Mouse (Mus musculus) splenic B cell, adult 2 months (primary cell): ENCODE results near the gene Ascc1.
"Not testable (repeated sequence)": the region's sequence is repeated elsewhere in the genome, so short reads cannot be mapped to it uniquely, and the experiment has no call there.

Source experiments
- DNase-seq: peaks from one replicate; pipeline ENCODE4 v3.0.0-alpha.2; 2011; ENCODE audit warnings: low read depth, low spot score
- H3K27me3 ChIP-seq: 2 replicates; pipeline ENCODE4 v1.6.1; 2012; ENCODE audit warnings: mild to moderate bottlenecking, low read length, moderate library complexity, mixed read lengths; ENCODE audit not compliant: control insufficient read depth, poor library complexity, insufficient read depth, severe bottlenecking
- H3K36me3 ChIP-seq: 2 replicates; pipeline ENCODE4 v1.6.1; 2012; ENCODE audit warnings: mild to moderate bottlenecking, low read length, moderate library complexity, mixed read lengths; ENCODE audit not compliant: control insufficient read depth, poor library complexity, insufficient read depth, severe bottlenecking

The Ascc1 gene

GRCm38 (mm10) chr10:59982379-59982873 lies 20.2 kb upstream of the Ascc1 start:
- DNase-seq, result no peak
- H3K27me3 ChIP-seq, result no peaks in the 10 kb centered on the region
- peaks cover 2% of the 10 kb centered on the region; the same call in 1 of the 2 replicates for H3K36me3 ChIP-seq

GRCm38 (mm10) chr10:59988036-59988435 lies 14.6 kb upstream of the Ascc1 start:
- Histone ChIP-seq H3K36me3 (peaks cover 9% of the 10 kb centered on the region; the same call in 1 of the 2 replicates), H3K27me3 (no peaks in the 10 kb centered on the region)
- no peak for DNase-seq

- peaks cover 11% of the 10 kb centered on the region; the same call in 1 of the 2 replicates for H3K36me3 ChIP-seq
- DNase-seq, result no peak
- H3K27me3 ChIP-seq, result no peaks in the 10 kb centered on the region
Observed at GRCm38 (mm10) chr10:59990393-59990792, 12.2 kb upstream of the Ascc1 start.

GRCm38 (mm10) chr10:59991262-59991880 lies 11.2 kb upstream of the Ascc1 start:
- no peak for DNase-seq
- H3K36me3 ChIP-seq, result peaks cover 11% of the 10 kb centered on the region; the same call in 1 of the 2 replicates
- H3K27me3 ChIP-seq, result no peaks in the 10 kb centered on the region

GRCm38 (mm10) chr10:59992024-59992423 lies 10.6 kb upstream of the Ascc1 start:
- H3K36me3 ChIP-seq, result peaks cover 9% of the 10 kb centered on the region
- H3K27me3 ChIP-seq, result no peaks in the 10 kb centered on the region
- no peak for DNase-seq

- H3K36me3 ChIP-seq, DNase-seq, H3K27me3 ChIP-seq: not testable (repeated sequence)
Observed at GRCm38 (mm10) chr10:59993813-59994212, 8.8 kb upstream of the Ascc1 start.

GRCm38 (mm10) chr10:59995889-59996288 lies 6.7 kb upstream of the Ascc1 start:
- Histone ChIP-seq H3K36me3 (peaks cover 8% of the 10 kb centered on the region), H3K27me3 (no peaks in the 10 kb centered on the region)
- no peak for DNase-seq

- peak; percentile 81 for DNase-seq
- Histone ChIP-seq H3K27me3 (no peaks in the 10 kb centered on the region), H3K36me3 (peaks cover 9% of the 10 kb centered on the region)
Observed at GRCm38 (mm10) chr10:59997591-59997990, 5.0 kb upstream of the Ascc1 start.

- Histone ChIP-seq H3K27me3 (no peaks in the 10 kb centered on the region), H3K36me3 (peaks cover 9% of the 10 kb centered on the region)
- no peak for DNase-seq
Observed at GRCm38 (mm10) chr10:59999057-59999456, 3.5 kb upstream of the Ascc1 start.

GRCm38 (mm10) chr10:60001663-60002062 lies 942 bp upstream of the Ascc1 start:
- DNase-seq, H3K36me3 ChIP-seq, H3K27me3 ChIP-seq: not testable (repeated sequence)

- no peaks in the 10 kb centered on the region for H3K27me3 ChIP-seq
- DNase-seq, result no peak
- peaks cover 6% of the 10 kb centered on the region for H3K36me3 ChIP-seq
Observed at GRCm38 (mm10) chr10:60002203-60002602, 402 bp upstream of the Ascc1 start.

GRCm38 (mm10) chr10:60003213-60003752 lies 678 bp downstream of the Ascc1 start:
- no peaks in the 10 kb centered on the region for H3K27me3 ChIP-seq
- DNase-seq, result no peak
- H3K36me3 ChIP-seq, result peaks cover 6% of the 10 kb centered on the region

- H3K36me3 ChIP-seq, result peaks cover 6% of the 10 kb centered on the region
- DNase-seq, result no peak
Observed at GRCm38 (mm10) chr10:60003847-60004246, 1.2 kb downstream of the Ascc1 start.

GRCm38 (mm10) chr10:60005264-60005663 lies 2.7 kb downstream of the Ascc1 start:
- H3K27me3 ChIP-seq, result no peaks in the 10 kb centered on the region
- DNase-seq, result peak; percentile 71
- H3K36me3 ChIP-seq, result peaks cover 6% of the 10 kb centered on the region

More at GRCm38 (mm10) chr10:60003847-60004246, 1.2 kb downstream of the Ascc1 start:
- no peaks in the 10 kb centered on the region for H3K27me3 ChIP-seq

GRCm38 (mm10) chr10:60009115-60009514 lies 6.5 kb downstream of the Ascc1 start:
- H3K36me3 ChIP-seq, result no peaks in the 10 kb centered on the region; the same call in 1 of the 2 replicates
- H3K27me3 ChIP-seq, result no peaks in the 10 kb centered on the region
- DNase-seq, result peak; percentile 13
